ENCODE assay signal across 8 mouse cellular contexts in genomic region chr9:99140063-99140882, GRCm38 (mm10). TPM values are rescaled to one million over a fixed set of nuclear protein-coding genes. Genes with fewer than 3 reads are reported as not detected.
DNase-seq lines count a peak whose midpoint lies in the region; ATAC-seq and TF ChIP-seq lines count a peak whose summit lies in the region.

Gene Pik3cb, minus strand, starts transcription at chr9:99140621.

- peak; percentile 96 for DNase-seq in forebrain, embryonic 14.5 days (ENCODE audit: low spot score)
- peak; percentile 92 for DNase-seq in heart, postnatal 25 days (ENCODE audit: low spot score)
- DNase-seq in layer of hippocampus, adult 18-20 months (ENCODE audit: low spot score in 2 of 2) = peak; percentile 97 to 98
- DNase-seq in lung, adult 2 months = peak; percentile 97
- peak; percentile 93 for DNase-seq in thymus, adult 18-20 months

- H3K9me3 ChIP-seq in ES-Bruce4 (replicated peaks; ENCODE audit: control insufficient read depth, insufficient read depth, low read length, poor library complexity, severe bottlenecking) = no peaks in the 10 kb centered on the region
- no peaks in the 10 kb centered on the region for H3K9me3 ChIP-seq in forebrain, embryonic 14.5 days (replicated peaks; ENCODE audit: control insufficient read depth, low read length)

- peak; percentile 71 for ATAC-seq in cerebellum, adult (ENCODE audit: insufficient number of reproducible peaks, low FRiP score, low TSS enrichment)
- ATAC-seq in forebrain, embryonic 14.5 days = peak; percentile 98
- ATAC-seq in neutrophil, adult 5-6 weeks (ENCODE audit: extremely low read depth, insufficient number of reproducible peaks, low FRiP score, poor library complexity, severe bottlenecking) = peak; percentile 91

- H3K9ac ChIP-seq in ES-Bruce4 (ENCODE audit: low read depth, poor library complexity, severe bottlenecking) = peak within 1 kb of the TSS; percentile 92
- H3K9ac ChIP-seq in forebrain, embryonic 14.5 days (ENCODE audit: low read length) = peak within 1 kb of the TSS; percentile 88

- TF ChIP-seq POLR2A in ES-Bruce4 (IDR thresholded peaks at IDR 0.05; ENCODE audit: insufficient read depth, low read length) = no peak
- no peak; the same call in 1 of the 2 replicates for TF ChIP-seq POLR2A in lung, adult 2 months (IDR thresholded peaks at IDR 0.05; ENCODE audit: borderline replicate concordance, extremely low read depth, low read depth, low read length)

- no peak for TF ChIP-seq EP300 in ES-Bruce4 (IDR thresholded peaks at IDR 0.05; ENCODE audit: insufficient read depth, low read depth, low read length)

- H3K4me2 ChIP-seq in forebrain, embryonic 14.5 days (ENCODE audit: low read length) = peak within 1 kb of the TSS; percentile 68

- H3K4me1 ChIP-seq in ES-Bruce4 (ENCODE audit: control insufficient read depth, insufficient read depth, low read length) = no peaks in the 10 kb centered on the region
- peaks cover 11% of the 10 kb centered on the region; the same call in 1 of the 2 replicates for H3K4me1 ChIP-seq in forebrain, embryonic 14.5 days (ENCODE audit: control insufficient read depth, insufficient read depth, low read length)
- peaks cover 7% of the 10 kb centered on the region for H3K4me1 ChIP-seq in lung, adult 2 months (ENCODE audit: control insufficient read depth, insufficient read depth, low read length)

- intact Hi-C loops in heart, postnatal 25 days (cut with DNase I) = loop anchor here (5.0 kb wide), 2 partner anchors 73 to 102 kb away; partner anchors contain the start of gene Cep70

- H3K27me3 ChIP-seq in ES-Bruce4 (ENCODE audit: control insufficient read depth, insufficient read depth, low read length, poor library complexity, severe bottlenecking) = no peaks in the 10 kb centered on the region
- H3K27me3 ChIP-seq in forebrain, embryonic 14.5 days (replicated peaks; ENCODE audit: control insufficient read depth, insufficient read depth, low read length) = no peaks in the 10 kb centered on the region

- WGBS in forebrain, embryonic 14.5 days = under 1% methylated on average over 54 of the region's 77 CpGs
- WGBS in lung, adult 2 months = under 1% methylated on average over 71 of the region's 77 CpGs

- H3K27ac ChIP-seq in ES-Bruce4 (ENCODE audit: insufficient read depth, low read length) = no peak within 1 kb of the TSS
- H3K27ac ChIP-seq in forebrain, embryonic 14.5 days (ENCODE audit: low read depth, low read length) = peak within 1 kb of the TSS; percentile 90

- no peak for TF ChIP-seq CTCF in ES-Bruce4 (IDR thresholded peaks at IDR 0.05; ENCODE audit: low read depth, low read length)
- TF ChIP-seq CTCF in lung, adult 2 months (IDR thresholded peaks at IDR 0.05; ENCODE audit: insufficient read depth, low read length) = no peak

- H3K36me3 ChIP-seq in ES-Bruce4 (ENCODE audit: control insufficient read depth, insufficient read depth, low read length, poor library complexity, severe bottlenecking) = no peaks in the 10 kb centered on the region
- no peaks in the 10 kb centered on the region for H3K36me3 ChIP-seq in forebrain, embryonic 14.5 days (ENCODE audit: control insufficient read depth, insufficient read depth, low read length)

- peak within 1 kb of the TSS; percentile 89 for H3K4me3 ChIP-seq in ES-Bruce4 (ENCODE audit: low read depth, low read length)
- peak within 1 kb of the TSS; percentile 74 for H3K4me3 ChIP-seq in forebrain, embryonic 14.5 days (ENCODE audit: low read depth, low read length)
- peak within 1 kb of the TSS; percentile 97 for H3K4me3 ChIP-seq in lung, adult 2 months (replicated peaks; ENCODE audit: extremely low read depth, low read depth, low read length)

RNA-seq across cellular contexts. Expression of gene Pik3cb, which starts in this region (rescaled TPM):
- 53.8 and 55.5 TPM in 2 replicates for polyA plus RNA-seq in ES-Bruce4 (2011; ENCODE audit: insufficient read depth, insufficient read length, low read depth, missing spikeins)
- 5.0 and 5.2 TPM in 2 replicates for polyA plus RNA-seq in forebrain, embryonic 14.5 days (2014; fragmentation: Nextera tagmentation; extraction: Ambion mirVana)
- 10 to 100 TPM in 1 of 2 experiments, 1 to 10 TPM in 1; 9.2 to 10.1 TPM for total RNA-seq in heart, postnatal 25 days (2021)
- 10 to 100 TPM; 27.6 to 28.0 TPM for total RNA-seq in layer of hippocampus, adult 18-20 months (2021)
- polyA plus RNA-seq in lung, adult 2 months (2012; rRNA removed) = 6.4 and 11.1 TPM in 2 replicates
- total RNA-seq in neutrophil, adult 5-6 weeks (2017) = 7.9 and 8.0 TPM in 2 replicates
